Mouse (Mus musculus) neural tube, embryonic 14.5 days (tissue): ENCODE results near the gene Malrd1. TPM values are rescaled to one million over a fixed set of nuclear protein-coding genes. Genes with fewer than 3 reads are reported as not detected.

Experiments
- ATAC-seq: fragments of 200-750 bp; cut with Nextera tagmentation; 2 replicates; pipeline ENCODE4 v1.8.0; 2017; ENCODE audit warnings: low read depth, mild to moderate bottlenecking, moderate TSS enrichment, moderate library complexity
- H3K27ac ChIP-seq: fragments of 300-500 bp; sonication (generic); 2 replicates; pipeline ENCODE4 v1.5.1; 2014; ENCODE audit warnings: low read depth, mild to moderate bottlenecking, control low read depth, low read length, moderate library complexity, mixed read lengths
- H3K27me3 ChIP-seq: fragments of 300-500 bp; sonication (generic); 2 replicates; pipeline ENCODE4 v1.6.1; 2014; ENCODE audit warnings: low read length; ENCODE audit not compliant: control insufficient read depth, insufficient read depth
- H3K36me3 ChIP-seq: fragments of 300-500 bp; sonication (generic); 2 replicates; pipeline ENCODE4 v1.6.1; 2014; ENCODE audit warnings: low read length, mixed read lengths; ENCODE audit not compliant: control insufficient read depth, insufficient read depth
- H3K4me1 ChIP-seq: fragments of 300-500 bp; sonication (generic); 2 replicates; pipeline ENCODE4 v1.6.1; 2014; ENCODE audit warnings: low read length; ENCODE audit not compliant: control insufficient read depth, insufficient read depth
- H3K4me2 ChIP-seq: fragments of 300-500 bp; sonication (generic); 2 replicates; pipeline ENCODE4 v1.6.1; 2014; ENCODE audit warnings: mild to moderate bottlenecking, low read depth, low read length, control low read depth
- H3K4me3 ChIP-seq: fragments of 300-500 bp; sonication (generic); 2 replicates; pipeline ENCODE4 v1.5.1; 2014; ENCODE audit warnings: low read depth, low read length, control low read depth, mixed read lengths
- H3K9ac ChIP-seq: fragments of 300-500 bp; sonication (generic); replicated peaks from 2 replicates; pipeline ENCODE4 v1.6.1; 2014; ENCODE audit warnings: low read depth, mild to moderate bottlenecking, control low read depth, low read length, mixed read lengths
- H3K9me3 ChIP-seq: fragments of 300-500 bp; sonication (generic); 2 replicates; pipeline ENCODE4 v1.6.1; 2016; ENCODE audit warnings: low read length; ENCODE audit not compliant: control insufficient read depth
- WGBS: fragments of 180-500 bp; shearing (Covaris S2); extraction: QIAGEN DNeasy Blood & Tissue Kit; methylation state at CpG from one replicate; pipeline ENCODE4 v1.1.7; 2014; 5-methylcytosine and 5-hydroxymethylcytosine counted together
- polyA plus RNA-seq: library from polyadenylated mRNA; unstranded; fragments of >200 nt; fragmentation: Nextera tagmentation; extraction: Ambion mirVana; gene quantifications from 2 replicates; pipeline ENCODE4 v1.2.1, GENCODE M21; 2014

The Malrd1 gene
- polyA plus RNA-seq, 1 experiment from 2014 or later = 0.15 TPM

- Histone ChIP-seq H3K9ac (no peak overlapping the region), H3K27ac (no peak overlapping the region), H3K27me3 (no peaks in the 10 kb centered on the region), H3K9me3 (no peaks in the 10 kb centered on the region), H3K36me3 (no peaks in the 10 kb centered on the region), H3K4me1 (no peaks in the 10 kb centered on the region), H3K4me2 (no peak overlapping the region), H3K4me3 (no peak overlapping the region)
- WGBS = 91% methylated on average over 3 of the region's 3 CpGs
- no peak for ATAC-seq
Observed at GRCm38 (mm10) chr2:16214111-16214510, 687.8 kb downstream of the Malrd1 start.

DNA sequence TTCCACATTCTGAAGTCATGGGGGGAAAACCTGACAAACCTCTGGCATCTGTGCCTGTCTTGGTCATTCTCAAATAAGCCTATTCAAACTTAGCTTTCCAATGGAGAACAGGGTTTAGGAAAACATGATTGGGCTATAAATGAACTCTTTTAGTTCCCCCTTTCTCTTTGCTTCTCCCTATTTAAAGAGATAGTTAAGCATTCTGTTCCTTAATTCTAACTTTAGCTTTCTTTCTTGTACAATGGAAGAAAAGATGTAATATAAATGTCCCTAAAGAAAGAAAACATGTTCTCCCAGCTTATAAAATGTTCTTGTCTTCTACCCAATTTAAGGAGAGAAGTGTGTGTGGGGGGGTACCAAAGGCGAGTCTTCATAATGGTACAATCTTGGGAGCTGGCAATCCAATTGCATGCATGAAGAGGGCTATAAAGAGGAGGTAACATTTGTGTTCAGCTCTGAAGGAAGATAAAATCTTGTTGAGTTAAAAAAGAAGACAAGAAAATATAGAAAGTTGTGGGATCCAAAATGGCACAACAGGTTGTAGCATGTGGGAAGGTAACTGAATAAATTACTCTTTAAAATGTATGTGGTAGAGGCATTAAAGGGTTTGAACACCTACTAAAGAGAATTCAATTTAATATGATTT is 702.0 kb downstream of the Malrd1 start:
- 83% methylated on average over 1 of the region's 1 CpGs for WGBS
- Histone ChIP-seq H3K9ac (no peak overlapping the region), H3K27ac (no peak overlapping the region), H3K36me3 (no peaks in the 10 kb centered on the region), H3K4me1 (no peaks in the 10 kb centered on the region), H3K27me3 (no peaks in the 10 kb centered on the region), H3K9me3 (no peaks in the 10 kb centered on the region), H3K4me2 (no peak overlapping the region), H3K4me3 (no peak overlapping the region)
- no peak for ATAC-seq

DNA sequence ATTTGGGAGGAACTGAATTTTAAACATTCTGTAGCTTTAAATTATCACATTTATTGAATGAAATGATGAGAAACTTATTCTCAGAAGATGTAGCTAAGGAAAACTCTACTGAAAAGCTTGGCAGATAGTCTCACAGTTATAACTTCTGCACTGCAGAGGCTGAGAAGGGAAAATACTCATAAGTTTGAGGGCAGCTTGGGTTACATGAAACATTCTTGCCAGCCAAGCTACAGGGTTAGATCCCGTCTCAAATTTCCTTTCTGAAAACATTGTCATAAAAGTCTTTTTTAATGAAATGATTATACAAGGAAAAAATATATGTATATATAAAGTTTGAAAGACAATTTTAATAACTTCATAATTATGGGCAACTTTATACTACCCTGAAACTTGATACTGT is 714.6 kb downstream of the Malrd1 start:
- no peak overlapping the region for H3K4me2 ChIP-seq
- H3K4me3 ChIP-seq = no peak overlapping the region
- WGBS = 75% methylated on average over 1 of the region's 1 CpGs
- no peak overlapping the region for H3K27ac ChIP-seq
- H3K4me1 ChIP-seq = no peaks in the 10 kb centered on the region
- H3K9me3 ChIP-seq = no peaks in the 10 kb centered on the region
- no peak for ATAC-seq
- no peaks in the 10 kb centered on the region for H3K27me3 ChIP-seq
- H3K36me3 ChIP-seq = no peaks in the 10 kb centered on the region
- H3K9ac ChIP-seq = no peak overlapping the region

- Histone ChIP-seq H3K4me2 (no peak overlapping the region), H3K9me3 (no peaks in the 10 kb centered on the region), H3K4me1 (no peaks in the 10 kb centered on the region), H3K27me3 (no peaks in the 10 kb centered on the region), H3K36me3 (no peaks in the 10 kb centered on the region), H3K4me3 (no peak overlapping the region), H3K9ac (no peak overlapping the region), H3K27ac (no peak overlapping the region)
- no peak for ATAC-seq
- WGBS = 83% methylated on average over 2 of the region's 2 CpGs
Observed at GRCm38 (mm10) chr2:16243097-16243496, 716.8 kb downstream of the Malrd1 start.

GRCm38 (mm10) chr2:16248861-16249260 is 722.6 kb downstream of the Malrd1 start:
- H3K27me3 ChIP-seq = no peaks in the 10 kb centered on the region
- WGBS = 71% methylated on average over 3 of the region's 3 CpGs
- ATAC-seq = no peak
- H3K4me2 ChIP-seq = no peak overlapping the region
- H3K9ac ChIP-seq = no peak overlapping the region
- no peaks in the 10 kb centered on the region for H3K36me3 ChIP-seq
- no peaks in the 10 kb centered on the region for H3K9me3 ChIP-seq
- no peaks in the 10 kb centered on the region for H3K4me1 ChIP-seq
- no peak overlapping the region for H3K27ac ChIP-seq
- H3K4me3 ChIP-seq = no peak overlapping the region

DNA sequence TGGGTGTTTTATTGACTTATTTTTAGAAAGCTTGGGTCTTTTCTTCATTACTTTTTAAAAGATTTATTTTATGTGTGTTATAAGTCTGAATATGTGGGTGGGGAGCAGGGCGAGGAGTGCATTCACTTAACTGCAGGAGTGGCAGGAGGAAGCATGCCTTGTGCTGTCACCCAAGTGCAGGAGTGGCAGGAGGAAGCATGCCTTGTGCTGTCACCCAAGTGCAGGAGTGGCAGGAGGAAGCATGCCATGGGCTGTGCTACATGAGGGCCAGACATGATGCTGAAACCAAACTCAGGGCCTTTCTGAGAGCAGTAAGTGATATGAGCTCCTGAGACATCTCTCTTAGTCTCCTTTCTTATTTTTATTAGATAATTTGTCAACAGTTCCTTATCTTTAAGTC is 726.0 kb downstream of the Malrd1 start:
- 85% methylated on average over 1 of the region's 1 CpGs for WGBS
- no peak overlapping the region for H3K27ac ChIP-seq

More for the DNA sequence above, 726.0 kb downstream of the Malrd1 start:
- ATAC-seq = no peak
- Histone ChIP-seq H3K4me3 (no peak overlapping the region), H3K27me3 (no peaks in the 10 kb centered on the region), H3K9ac (no peak overlapping the region), H3K36me3 (no peaks in the 10 kb centered on the region), H3K4me1 (no peaks in the 10 kb centered on the region), H3K9me3 (no peaks in the 10 kb centered on the region), H3K4me2 (no peak overlapping the region)
